Mouse (Mus musculus) E14TG2a.4 (cell line): ENCODE results near the gene Zfp574.

Experiments used
- H3K27me3 ChIP-seq: 2 replicates; pipeline ENCODE4 v1.6.1; 2014; ENCODE audit warnings: low read length, control low read depth; ENCODE audit not compliant: insufficient read depth
- H3K36me3 ChIP-seq: 2 replicates; pipeline ENCODE4 v1.6.1; 2014; ENCODE audit warnings: low read length, control low read depth; ENCODE audit not compliant: insufficient read depth
- H3K4me1 ChIP-seq: replicated peaks from 2 replicates; pipeline ENCODE4 v1.6.1; 2014; ENCODE audit warnings: low read depth, low read length, control low read depth
- H3K4me3 ChIP-seq: replicated peaks from 2 replicates; pipeline ENCODE4 v1.5.1; 2014; ENCODE audit warnings: mild to moderate bottlenecking, low read length
- H3K9me3 ChIP-seq: 2 replicates; pipeline ENCODE4 v1.6.1; 2014; ENCODE audit warnings: low read length, control low read depth
- CTCF ChIP-seq: conservative IDR thresholded peaks from 2 replicates; pipeline ENCODE4 v1.5.1; 2014; ENCODE audit warnings: low read length
- NANOG ChIP-seq: IDR thresholded peaks from 2 replicates; pipeline ENCODE4 v1.6.1; 2014; ENCODE audit warnings: borderline replicate concordance, low read length, mixed read lengths
- POU5F1 ChIP-seq: IDR thresholded peaks from 2 replicates; pipeline ENCODE4 v1.6.1; 2014; ENCODE audit warnings: low read length, borderline replicate concordance

Gene Zfp574

GRCm38 (mm10) chr7:25047363-25047762, 25.0 kb upstream of the Zfp574 start:
- H3K4me3 ChIP-seq = no peak overlapping the region
- H3K9me3 ChIP-seq = no peaks in the 10 kb centered on the region
- H3K27me3 ChIP-seq = no peaks in the 10 kb centered on the region
- H3K36me3 ChIP-seq = peaks cover 7% of the 10 kb centered on the region; the same call in 1 of the 2 replicates
- H3K4me1 ChIP-seq = peaks cover 51% of the 10 kb centered on the region
- no peak for TF ChIP-seq NANOG

- no peak for TF ChIP-seq CTCF
- no peak for TF ChIP-seq NANOG
- no peak for TF ChIP-seq POU5F1
- H3K4me1 ChIP-seq = peaks cover 30% of the 10 kb centered on the region
- peaks cover 9% of the 10 kb centered on the region; the same call in 1 of the 2 replicates for H3K36me3 ChIP-seq
- no peaks in the 10 kb centered on the region for H3K27me3 ChIP-seq
- H3K4me3 ChIP-seq = no peak overlapping the region
- no peaks in the 10 kb centered on the region for H3K9me3 ChIP-seq
Measured at GRCm38 (mm10) chr7:25049295-25049930, 23.0 kb upstream of the Zfp574 start.

GRCm38 (mm10) chr7:25052587-25052986, 19.8 kb upstream of the Zfp574 start:
- Histone ChIP-seq H3K9me3 (no peaks in the 10 kb centered on the region), H3K4me1 (peaks cover 7% of the 10 kb centered on the region), H3K4me3 (no peak overlapping the region), H3K36me3 (peaks cover 29% of the 10 kb centered on the region; the same call in 1 of the 2 replicates), H3K27me3 (no peaks in the 10 kb centered on the region)
- no peak for TF ChIP-seq CTCF
- TF ChIP-seq NANOG = no peak
- TF ChIP-seq POU5F1 = no peak

DNA sequence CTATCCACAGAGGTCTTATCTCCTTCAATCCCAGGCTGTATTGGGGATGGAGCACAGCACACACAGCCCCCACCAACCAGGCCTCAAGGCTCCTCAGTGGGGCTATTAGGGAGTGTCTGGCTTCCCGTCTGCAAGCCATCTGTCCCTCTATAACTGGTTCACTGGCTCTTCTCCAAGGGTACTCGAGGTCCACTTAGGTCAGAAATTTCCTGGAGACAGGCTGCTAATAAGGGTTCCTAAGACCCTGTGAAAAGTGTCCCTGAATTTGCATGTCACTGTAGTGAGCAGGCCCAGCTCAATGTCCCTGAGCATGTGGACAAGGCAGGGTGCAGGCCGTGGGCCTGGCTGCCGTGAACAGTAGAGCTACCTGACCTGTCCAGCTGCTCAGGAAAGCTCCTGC, 15.4 kb upstream of the Zfp574 start:
- H3K4me1 ChIP-seq = peaks cover 10% of the 10 kb centered on the region
- H3K9me3 ChIP-seq = no peaks in the 10 kb centered on the region
- peaks cover 50% of the 10 kb centered on the region for H3K36me3 ChIP-seq
- no peak overlapping the region for H3K4me3 ChIP-seq
- TF ChIP-seq CTCF (no peak), NANOG (no peak), POU5F1 (no peak)
- no peaks in the 10 kb centered on the region for H3K27me3 ChIP-seq

DNA sequence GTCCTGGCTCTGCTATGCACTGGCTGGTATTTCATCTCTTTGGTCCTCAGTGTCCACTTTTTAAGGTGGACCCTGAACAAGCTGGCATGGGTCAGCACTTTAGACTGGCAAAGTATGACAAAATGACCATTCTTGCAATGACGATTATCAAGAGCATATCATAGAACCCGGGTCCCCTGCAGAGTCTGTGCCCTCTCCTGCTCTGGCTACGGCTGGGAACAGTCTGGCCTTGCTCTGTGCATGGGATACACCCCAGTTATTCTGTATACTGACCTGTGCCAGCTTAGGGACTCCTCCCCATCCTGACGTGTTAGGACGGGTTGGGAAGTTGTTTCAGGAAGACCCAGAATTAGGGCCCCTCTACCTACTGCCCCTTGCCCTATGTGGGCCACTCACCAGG, 14.5 kb upstream of the Zfp574 start:
- Histone ChIP-seq H3K4me1 (peaks cover 10% of the 10 kb centered on the region), H3K4me3 (peak overlapping the region; percentile 51; the same call in 1 of the 2 replicates), H3K27me3 (no peaks in the 10 kb centered on the region), H3K9me3 (no peaks in the 10 kb centered on the region), H3K36me3 (peaks cover 54% of the 10 kb centered on the region)
- no peak for TF ChIP-seq NANOG
- TF ChIP-seq POU5F1 = no peak
- TF ChIP-seq CTCF = no peak

DNA sequence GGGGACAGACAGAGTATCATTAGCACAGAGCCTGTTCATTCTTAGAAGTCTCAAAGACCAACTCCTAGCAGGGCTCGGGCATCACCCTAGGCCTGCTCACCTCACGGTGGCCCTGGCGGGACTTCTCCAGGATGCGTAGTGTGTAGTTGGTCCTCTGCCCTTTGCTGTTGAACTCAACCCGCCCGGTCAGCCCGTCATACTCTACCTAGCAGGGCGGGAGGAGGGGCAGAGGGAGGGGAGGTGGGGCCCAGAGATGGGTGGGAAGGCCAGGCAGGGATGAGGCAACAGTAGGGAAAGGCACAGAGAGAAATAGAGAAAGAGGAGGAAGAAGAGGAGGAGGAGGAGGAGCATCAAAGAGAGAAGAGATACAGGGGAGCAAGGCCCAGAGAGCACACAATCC, 14.0 kb upstream of the Zfp574 start:
- no peak for TF ChIP-seq POU5F1
- TF ChIP-seq CTCF = no peak
- no peak for TF ChIP-seq NANOG
- no peaks in the 10 kb centered on the region for H3K9me3 ChIP-seq
- peaks cover 10% of the 10 kb centered on the region for H3K4me1 ChIP-seq
- H3K4me3 ChIP-seq = peak overlapping the region; percentile 51
- no peaks in the 10 kb centered on the region for H3K27me3 ChIP-seq
- peaks cover 60% of the 10 kb centered on the region for H3K36me3 ChIP-seq

DNA sequence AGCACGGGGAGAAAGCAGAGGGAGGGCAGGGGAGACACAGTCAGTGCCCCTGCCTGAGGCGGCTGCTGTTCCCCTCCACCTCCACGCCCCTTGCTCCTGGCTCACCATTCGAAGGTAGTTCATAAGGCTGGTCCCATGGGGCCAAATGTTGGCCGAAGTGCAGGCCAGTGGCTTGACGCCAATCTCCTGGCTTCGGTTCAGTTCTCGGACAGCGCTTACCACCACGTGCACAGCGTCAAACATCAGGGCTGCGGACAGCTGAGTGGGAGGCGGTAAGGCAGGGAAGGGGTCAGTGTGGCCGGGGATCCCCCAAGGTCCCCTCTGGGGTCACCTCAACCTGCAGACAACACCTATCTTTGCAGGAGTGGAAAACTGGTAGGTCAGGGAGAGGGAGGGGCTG, 13.5 kb upstream of the Zfp574 start:
- H3K36me3 ChIP-seq = peaks cover 64% of the 10 kb centered on the region
- no peaks in the 10 kb centered on the region for H3K9me3 ChIP-seq
- peak overlapping the region; percentile 51; the same call in 1 of the 2 replicates for H3K4me3 ChIP-seq
- H3K27me3 ChIP-seq = no peaks in the 10 kb centered on the region
- H3K4me1 ChIP-seq = peaks cover 10% of the 10 kb centered on the region
- no peak for TF ChIP-seq NANOG
- TF ChIP-seq CTCF = no peak
- TF ChIP-seq POU5F1 = no peak

DNA sequence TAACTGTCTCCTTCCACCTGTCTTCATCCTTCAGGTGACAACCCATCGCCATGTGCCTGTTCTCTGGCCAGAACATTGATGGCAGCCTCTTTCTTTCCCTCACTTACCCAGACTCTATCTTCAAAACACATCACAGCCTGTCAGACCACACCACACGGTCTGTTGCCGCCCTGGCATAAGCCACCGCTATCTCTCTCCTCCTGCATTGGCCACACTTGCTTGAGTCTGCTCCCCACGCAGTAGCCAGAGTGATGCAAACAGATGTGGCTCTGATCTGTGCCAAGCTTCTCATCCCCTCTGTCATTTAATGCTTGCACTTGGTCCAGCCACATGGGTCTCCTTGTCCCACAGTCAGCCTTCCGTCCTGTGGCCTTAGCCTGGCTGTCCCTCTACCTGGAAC, 9.0 kb upstream of the Zfp574 start:
- TF ChIP-seq CTCF (no peak), NANOG (no peak), POU5F1 (no peak)
- H3K4me1 ChIP-seq = peaks cover 16% of the 10 kb centered on the region
- peaks cover 64% of the 10 kb centered on the region for H3K36me3 ChIP-seq
- no peaks in the 10 kb centered on the region for H3K27me3 ChIP-seq
- no peaks in the 10 kb centered on the region for H3K9me3 ChIP-seq
- no peak overlapping the region for H3K4me3 ChIP-seq

DNA sequence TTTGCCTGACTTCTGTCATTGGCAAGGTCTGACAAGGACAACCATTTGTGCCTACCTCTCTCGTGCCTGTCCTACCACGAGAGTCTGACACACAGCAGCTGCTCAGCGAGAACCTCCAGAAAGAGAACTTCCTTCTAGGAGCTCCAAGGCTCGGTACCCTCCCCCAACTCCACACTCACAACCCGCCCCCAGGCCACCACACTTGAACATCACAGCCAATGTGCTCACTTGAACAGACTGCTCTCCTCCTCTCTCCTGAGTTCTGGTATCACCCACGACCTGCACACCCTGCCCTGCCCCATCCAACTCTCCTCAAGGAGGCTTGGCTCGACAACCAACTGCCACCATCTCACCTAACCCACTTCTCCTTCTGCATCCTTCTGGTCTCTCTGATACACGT, 8.5 kb upstream of the Zfp574 start:
- Histone ChIP-seq H3K36me3 (peaks cover 64% of the 10 kb centered on the region), H3K4me1 (peaks cover 12% of the 10 kb centered on the region), H3K4me3 (no peak overlapping the region), H3K9me3 (no peaks in the 10 kb centered on the region), H3K27me3 (no peaks in the 10 kb centered on the region)
- no peak for TF ChIP-seq CTCF
- TF ChIP-seq NANOG = no peak
- TF ChIP-seq POU5F1 = no peak
